In the genomic region with DNA sequence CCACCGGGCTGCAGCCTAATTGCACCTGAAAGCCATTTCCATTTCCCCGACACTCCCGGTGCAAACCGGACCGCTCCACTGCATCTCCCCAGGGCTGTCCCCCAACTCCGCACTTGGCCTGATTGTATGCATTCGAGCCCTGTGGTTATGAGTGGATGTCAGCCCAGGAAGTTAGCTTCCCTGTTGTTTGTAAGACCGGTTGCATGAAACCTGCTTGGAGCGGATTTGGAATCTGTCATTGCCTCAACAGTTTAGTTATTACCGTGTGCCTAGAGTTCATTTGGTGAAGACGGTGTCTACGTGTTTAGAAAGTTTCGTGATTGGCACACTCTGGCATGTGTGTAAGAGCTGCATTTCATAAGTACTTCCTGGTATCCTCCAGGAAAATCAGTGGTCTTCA, we compare ENCODE assay signal across 8 mouse cellular contexts. TPM values are rescaled to one million over a fixed set of nuclear protein-coding genes. Genes with fewer than 3 reads are reported as not detected.
DNase-seq lines count a peak whose midpoint lies in the region; ATAC-seq and TF ChIP-seq lines count a peak whose summit lies in the region.

No protein-coding gene starts in this region.

- dilution Hi-C loops in CH12.LX (cut with MboI; ENCODE audit: extremely low pct_ligation_motif_present, extremely low pct_unique_long_range_greater_than_20kb, low sequenced_read_pairs) = no loop called here

- no peak for TF ChIP-seq POLR2A in CH12.LX (IDR thresholded peaks at IDR 0.05; ENCODE audit: low read depth, low read length)

- no peaks in the 10 kb centered on the region; the same call in 1 of the 2 replicates for H3K79me2 ChIP-seq in CH12.LX (replicated peaks; ENCODE audit: control insufficient read depth, extremely low read depth, insufficient read depth, poor library complexity, severe bottlenecking)

- peak overlapping the region; percentile 67 for H3K4me3 ChIP-seq in heart, embryonic 10.5 days
- peak overlapping the region; percentile 73 to 83 (median 77) for H3K4me3 ChIP-seq in CH12.LX (replicated peaks in 1 of 3; ENCODE audit: low read depth in 2 of 3, low read length in 2 of 3, poor library complexity in 1 of 3)
- peak overlapping the region; percentile 69 for H3K4me3 ChIP-seq in hindbrain, embryonic 16.5 days (ENCODE audit: low read length)
- H3K4me3 ChIP-seq in midbrain, embryonic 11.5 days (ENCODE audit: low read depth, low read length) = peak overlapping the region; percentile 70

- no peak for TF ChIP-seq RAD21 in CH12.LX (IDR thresholded peaks at IDR 0.05; ENCODE audit: low read depth, low read length)

- in situ Hi-C loops in CH12.LX (cut with MboI; ENCODE audit: low pct_ligation_motif_present, low pct_unique_long_range_greater_than_20kb, low sequenced_read_pairs) = loop anchor here (5.0 to 10.0 kb wide), 2 partner anchors 50 to 103 kb away; no protein-coding TSS in a partner anchor

- no peaks in the 10 kb centered on the region; the same call in 1 of the 2 replicates for H3K27me3 ChIP-seq in heart, embryonic 10.5 days (ENCODE audit: insufficient read depth, poor library complexity, severe bottlenecking)
- H3K27me3 ChIP-seq in CH12.LX (replicated peaks) = peaks cover 2% of the 10 kb centered on the region
- H3K27me3 ChIP-seq in hindbrain, embryonic 16.5 days (replicated peaks; ENCODE audit: control insufficient read depth, insufficient read depth, low read length) = no peaks in the 10 kb centered on the region
- no peaks in the 10 kb centered on the region for H3K27me3 ChIP-seq in midbrain, embryonic 11.5 days (ENCODE audit: control insufficient read depth, insufficient read depth, low read length)

- no peak for TF ChIP-seq CTCF in CH12.LX (conservative IDR thresholded peaks at IDR 0.05 in 1 of 2, IDR thresholded peaks at IDR 0.05 in 1 of 2; ENCODE audit: low read depth in 2 of 2, low read length in 2 of 2)

- H3K4me1 ChIP-seq in heart, embryonic 10.5 days = peaks cover 14% of the 10 kb centered on the region; the same call in 1 of the 2 replicates
- H3K4me1 ChIP-seq in CH12.LX (ENCODE audit: control insufficient read depth in 1 of 2, insufficient read depth in 2 of 2) = peaks cover 2 to 17% of the 10 kb centered on the region in 2 experiments; a peak in 3 of 4 replicates
- H3K4me1 ChIP-seq in hindbrain, embryonic 16.5 days (ENCODE audit: control insufficient read depth, insufficient read depth, low read depth, low read length) = peaks cover 15% of the 10 kb centered on the region
- peaks cover 9% of the 10 kb centered on the region for H3K4me1 ChIP-seq in midbrain, embryonic 11.5 days (ENCODE audit: control insufficient read depth, insufficient read depth, low read length)

- 2% methylated on average over 13 of the region's 13 CpGs for WGBS in heart, embryonic 10.5 days
- under 1% methylated on average over 13 of the region's 13 CpGs for WGBS in hindbrain, embryonic 16.5 days
- 1% methylated on average over 13 of the region's 13 CpGs for WGBS in midbrain, embryonic 11.5 days

- H3K9ac ChIP-seq in CH12.LX (ENCODE audit: insufficient read depth, low read depth) = peak overlapping the region; percentile 61
- peak overlapping the region; percentile 83 for H3K9ac ChIP-seq in hindbrain, embryonic 16.5 days (ENCODE audit: low read depth, low read length)
- peak overlapping the region; percentile 79 for H3K9ac ChIP-seq in midbrain, embryonic 11.5 days (ENCODE audit: low read length)

- H3K27ac ChIP-seq in heart, embryonic 10.5 days = peak overlapping the region; percentile 83
- no peak overlapping the region for H3K27ac ChIP-seq in CH12.LX (ENCODE audit: insufficient read depth, low read depth)
- peak overlapping the region; percentile 68 for H3K27ac ChIP-seq in hindbrain, embryonic 16.5 days (ENCODE audit: low read depth, low read length)
- H3K27ac ChIP-seq in midbrain, embryonic 11.5 days (ENCODE audit: low read depth, low read length) = no peak overlapping the region

- H3K36me3 ChIP-seq in heart, embryonic 10.5 days = peaks cover 31% of the 10 kb centered on the region
- peaks cover 13 to 32% of the 10 kb centered on the region in 2 experiments for H3K36me3 ChIP-seq in CH12.LX (replicated peaks in 1 of 2; ENCODE audit: control insufficient read depth in 1 of 2, insufficient read depth in 1 of 2, low read length in 1 of 2)
- H3K36me3 ChIP-seq in hindbrain, embryonic 16.5 days (ENCODE audit: control insufficient read depth, insufficient read depth, low read length) = peaks cover 14% of the 10 kb centered on the region
- H3K36me3 ChIP-seq in midbrain, embryonic 11.5 days (ENCODE audit: control insufficient read depth, insufficient read depth, low read length) = peaks cover 9% of the 10 kb centered on the region; the same call in 1 of the 2 replicates

- peak; percentile 13 for ATAC-seq in hindbrain, embryonic 16.5 days
- ATAC-seq in midbrain, embryonic 11.5 days (ENCODE audit: low FRiP score) = peak; percentile 27

- peak; percentile 81 for DNase-seq in heart, embryonic 10.5 days (ENCODE audit: low spot score)
- no peak for DNase-seq in heart, adult 11 months
- peak; percentile 22 for DNase-seq in CH12.LX (ENCODE audit: extremely low read depth)
- DNase-seq in embryo, embryonic 10.5 days (ENCODE audit: low spot score) = peak; percentile 57
- DNase-seq in midbrain, embryonic 11.5 days (ENCODE audit: low spot score, missing footprints) = no peak
- no peak for DNase-seq in right cerebral cortex, postnatal 36 days (ENCODE audit: low spot score in 2 of 2)
- no peak for DNase-seq in cerebellum, postnatal 25 days

- TF ChIP-seq EP300 in CH12.LX (IDR thresholded peaks at IDR 0.05; ENCODE audit: low read length) = no peak

- H3K4me2 ChIP-seq in CH12.LX (ENCODE audit: insufficient read depth, low read depth, poor library complexity, severe bottlenecking) = peak overlapping the region; percentile 95
- H3K4me2 ChIP-seq in hindbrain, embryonic 16.5 days (ENCODE audit: low read length) = peak overlapping the region; percentile 93
- peak overlapping the region; percentile 88 for H3K4me2 ChIP-seq in midbrain, embryonic 11.5 days

- no peaks in the 10 kb centered on the region for H3K9me3 ChIP-seq in heart, embryonic 10.5 days
- peaks cover 9% of the 10 kb centered on the region for H3K9me3 ChIP-seq in CH12.LX (replicated peaks; ENCODE audit: low read length)
- H3K9me3 ChIP-seq in hindbrain, embryonic 16.5 days (ENCODE audit: control insufficient read depth, low read length) = no peaks in the 10 kb centered on the region
- H3K9me3 ChIP-seq in midbrain, embryonic 11.5 days (ENCODE audit: control insufficient read depth, low read length) = no peaks in the 10 kb centered on the region

TF ChIP-seq in CH12.LX, 34 proteins besides CTCF, POLR2A, EP300 and RAD21:
- TF ChIP-seq ETS1 (conservative IDR thresholded peaks at IDR 0.05; ENCODE audit: low read depth, low read length) (no peak), ZMIZ1 (IDR thresholded peaks at IDR 0.05; ENCODE audit: low read depth, low read length) (no peak), SMC3 (IDR thresholded peaks at IDR 0.05; ENCODE audit: low read depth, low read length) (no peak), ZC3H11A (IDR thresholded peaks at IDR 0.05; ENCODE audit: low read depth, low read length) (no peak), POLR2AphosphoS2 (IDR thresholded peaks at IDR 0.05; ENCODE audit: low read depth, low read length) (no peak), HCFC1 (IDR thresholded peaks at IDR 0.05; ENCODE audit: low read depth, low read length) (no peak), E2F4 (IDR thresholded peaks at IDR 0.05; ENCODE audit: insufficient replicate concordance, low read depth, low read length) (no peak), JUND (conservative IDR thresholded peaks at IDR 0.05; ENCODE audit: low read depth, low read length) (no peak), PAX5 (IDR thresholded peaks at IDR 0.05; ENCODE audit: low read length) (no peak), MAX (IDR thresholded peaks at IDR 0.05; ENCODE audit: low read length) (no peak), JUN (IDR thresholded peaks at IDR 0.05; ENCODE audit: insufficient read depth, low read depth, low read length) (no peak), NELFE (IDR thresholded peaks at IDR 0.05; ENCODE audit: low read depth, low read length) (no peak), BHLHE40 (IDR thresholded peaks at IDR 0.05; ENCODE audit: low read depth, low read length) (no peak), MAFK (IDR thresholded peaks at IDR 0.05; ENCODE audit: insufficient replicate concordance, low read length) (no peak), ZKSCAN1 (IDR thresholded peaks at IDR 0.05; ENCODE audit: borderline replicate concordance, low read depth, low read length) (no peak), NRF1 (IDR thresholded peaks at IDR 0.05; ENCODE audit: low read depth, low read length) (no peak), TCF12 (IDR thresholded peaks at IDR 0.05; ENCODE audit: low read depth, low read length) (no peak), MEF2A (IDR thresholded peaks at IDR 0.05; ENCODE audit: borderline replicate concordance, low read depth, low read length) (no peak)

RNA-seq across cellular contexts. Expression of a gene that starts 0.5 kb away (rescaled TPM):
- 43.6 and 46.3 TPM in 2 replicates for polyA plus RNA-seq in heart, embryonic 10.5 days (2016; fragmentation: Nextera tagmentation; extraction: Ambion mirVana)
- total RNA-seq in CH12.LX (2012; rRNA removed) (14.0 and 19.3 TPM in 2 replicates), CH12.LX (2014; rRNA removed) (15.3 and 15.8 TPM in 2 replicates)
- 8.3 and 11.7 TPM in 2 replicates for polyA plus RNA-seq in CH12.LX (2012; ENCODE audit: insufficient read length, low read depth)
- 49.4 and 49.8 TPM in 2 replicates for polyA plus RNA-seq in hindbrain, embryonic 16.5 days (2015; fragmentation: Nextera tagmentation; extraction: Ambion mirVana)
- polyA plus RNA-seq in midbrain, embryonic 11.5 days (2014; fragmentation: Nextera tagmentation; extraction: Ambion mirVana) = 29.5 and 32.3 TPM in 2 replicates

RNA-seq across cellular contexts. Expression of a gene that starts 4.9 kb away (rescaled TPM):
- polyA plus RNA-seq in heart, embryonic 10.5 days (2016; fragmentation: Nextera tagmentation; extraction: Ambion mirVana) = 38.9 and 40.7 TPM in 2 replicates
- total RNA-seq in CH12.LX (2012; rRNA removed) = 19.5 and 20.7 TPM in 2 replicates
- 29.3 and 29.4 TPM in 2 replicates for total RNA-seq in CH12.LX (2014; rRNA removed)
- 18.6 and 21.0 TPM in 2 replicates for polyA plus RNA-seq in CH12.LX (2012; ENCODE audit: insufficient read length, low read depth)
- 15.3 and 16.1 TPM in 2 replicates for polyA plus RNA-seq in hindbrain, embryonic 16.5 days (2015; fragmentation: Nextera tagmentation; extraction: Ambion mirVana)
- polyA plus RNA-seq in midbrain, embryonic 11.5 days (2014; fragmentation: Nextera tagmentation; extraction: Ambion mirVana) = 28.7 and 29.5 TPM in 2 replicates

Comparison
In these comparisons a context has a peak if more than half of its experiments do, and no peak if none do; other contexts are left out.
1. DNase-seq: peak in heart, embryonic 10.5 days (single experiment), CH12.LX (single experiment) and embryo, embryonic 10.5 days (single experiment); none in heart, adult 11 months (single experiment), midbrain, embryonic 11.5 days (single experiment), right cerebral cortex, postnatal 36 days (0 of 2) and cerebellum, postnatal 25 days (0 of 2).
2. H3K27ac ChIP-seq: peak in heart, embryonic 10.5 days (single experiment) and hindbrain, embryonic 16.5 days (single experiment); none in CH12.LX (single experiment) and midbrain, embryonic 11.5 days (single experiment).
3. Peak in every context shown above with its lines, with median percentiles within 50 percentile points of each other: H3K4me3 ChIP-seq, H3K4me2 ChIP-seq and H3K9ac ChIP-seq.